Mouse (Mus musculus): ENCODE results near the gene Bcar3. TPM values are rescaled to one million over a fixed set of nuclear protein-coding genes. Genes with fewer than 3 reads are reported as not detected.

Gene Bcar3
- total and polyA plus RNA-seq, 2 experiments from 2014 or later: 6.3 to 23.8 TPM

DNA sequence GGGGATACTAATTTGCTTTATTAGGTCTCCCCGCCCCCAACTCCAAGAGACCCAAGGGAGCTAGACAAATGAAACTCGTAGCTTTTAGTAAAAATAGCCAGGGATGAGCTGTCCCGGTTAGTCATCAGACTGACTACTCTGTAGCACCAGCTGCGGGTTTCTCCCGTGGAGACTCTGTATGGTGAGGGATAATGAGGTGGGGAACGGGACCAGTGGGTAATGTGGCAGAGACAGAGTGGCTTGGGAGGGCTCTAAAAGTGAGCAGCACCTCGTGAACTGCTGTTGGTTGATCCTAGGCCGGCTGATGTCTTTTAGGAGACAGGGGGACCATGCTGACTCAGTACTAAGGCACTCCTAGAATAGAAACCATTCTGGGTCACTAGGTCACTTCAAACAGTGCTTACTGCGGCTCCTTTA is 49.5 kb downstream of the Bcar3 start:
- 0 out of 2 replicates have a peak, but pooled peaks have one; percentile 40 for ATAC-seq

GRCm38 (mm10) chr3:122344350-122344749 is 50.4 kb downstream of the Bcar3 start:
- no peaks in the 10 kb centered on the region for H3K36me3 ChIP-seq (ENCODE audit: insufficient read depth, low read length)
- H3K9me3 ChIP-seq (ENCODE audit: low read length): no peaks in the 10 kb centered on the region
- ATAC-seq (no peak), DNase-seq (ENCODE audit: low spot score) (no peak)
- TF ChIP-seq CTCF (IDR thresholded peaks at IDR 0.05; ENCODE audit: low read depth): no peak
- H3K9ac ChIP-seq (replicated peaks; ENCODE audit: low read length): no peak overlapping the region
- no peaks in the 10 kb centered on the region for H3K4me1 ChIP-seq (ENCODE audit: insufficient read depth, low read length)
- no peak overlapping the region for H3K27ac ChIP-seq
- no peaks in the 10 kb centered on the region for H3K27me3 ChIP-seq (ENCODE audit: insufficient read depth, low read length)
- no peak overlapping the region for H3K4me3 ChIP-seq (ENCODE audit: low read length)
- 84% methylated on average over 5 of the region's 5 CpGs for WGBS
- no peak overlapping the region for H3K4me2 ChIP-seq (ENCODE audit: low read depth, low read length)

More for the DNA sequence above, 49.5 kb downstream of the Bcar3 start:
- H3K27ac ChIP-seq: no peak overlapping the region
- H3K36me3 ChIP-seq (ENCODE audit: insufficient read depth, low read length): no peaks in the 10 kb centered on the region
- no peak overlapping the region for H3K4me3 ChIP-seq (ENCODE audit: low read length)
- no peak overlapping the region for H3K4me2 ChIP-seq (ENCODE audit: low read depth, low read length)
- 62% methylated on average over 9 of the region's 9 CpGs for WGBS
- no peaks in the 10 kb centered on the region for H3K27me3 ChIP-seq (ENCODE audit: insufficient read depth, low read length)
- no peaks in the 10 kb centered on the region for H3K4me1 ChIP-seq (ENCODE audit: insufficient read depth, low read length)
- no peaks in the 10 kb centered on the region for H3K9me3 ChIP-seq (ENCODE audit: low read length)
- DNase-seq (ENCODE audit: low spot score): peak; percentile 25
- no peak overlapping the region for H3K9ac ChIP-seq (replicated peaks; ENCODE audit: low read length)
- no peak for TF ChIP-seq CTCF (IDR thresholded peaks at IDR 0.05; ENCODE audit: low read depth)

DNA sequence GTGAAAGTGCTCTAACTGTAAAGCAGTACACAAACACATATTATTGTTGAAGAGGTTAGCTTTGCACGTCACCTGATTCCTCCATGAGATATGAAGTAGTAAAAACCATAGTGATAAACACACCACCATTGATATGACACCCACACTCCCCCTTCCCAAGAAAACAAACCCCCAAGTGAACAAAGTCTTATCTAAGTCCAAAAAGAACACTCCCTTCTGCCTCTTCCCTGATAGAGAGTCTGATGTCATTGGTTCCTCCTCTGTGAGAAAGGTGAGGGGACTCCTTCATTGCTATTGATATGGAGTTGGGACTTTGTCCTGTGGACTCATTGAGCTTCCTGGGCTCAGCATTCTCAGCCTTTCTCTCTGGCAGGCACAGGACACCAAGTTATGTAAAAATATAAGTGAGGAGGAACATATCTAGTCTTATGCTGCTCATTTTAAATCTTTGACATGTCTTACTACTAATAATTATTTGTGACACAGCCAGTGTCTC is 52.1 kb downstream of the Bcar3 start:
- H3K4me2 ChIP-seq (ENCODE audit: low read depth, low read length): no peak overlapping the region
- no peak overlapping the region for H3K27ac ChIP-seq
- no peak overlapping the region for H3K9ac ChIP-seq (replicated peaks; ENCODE audit: low read length)
- H3K4me3 ChIP-seq (ENCODE audit: low read length): no peak overlapping the region
- DNase-seq (ENCODE audit: low spot score): no peak
- H3K9me3 ChIP-seq (ENCODE audit: low read length): no peaks in the 10 kb centered on the region
- no peak for TF ChIP-seq CTCF (IDR thresholded peaks at IDR 0.05; ENCODE audit: low read depth)
- H3K36me3 ChIP-seq (ENCODE audit: insufficient read depth, low read length): no peaks in the 10 kb centered on the region
- no peak for ATAC-seq
- WGBS: 85% methylated on average over 1 of the region's 1 CpGs
- H3K27me3 ChIP-seq (ENCODE audit: insufficient read depth, low read length): no peaks in the 10 kb centered on the region
- no peaks in the 10 kb centered on the region for H3K4me1 ChIP-seq (ENCODE audit: insufficient read depth, low read length)

GRCm38 (mm10) chr3:122346600-122346999 is 52.7 kb downstream of the Bcar3 start:
- TF ChIP-seq CTCF (IDR thresholded peaks at IDR 0.05; ENCODE audit: low read depth): no peak
- DNase-seq (ENCODE audit: low spot score): no peak
- 92% methylated on average over 2 of the region's 2 CpGs for WGBS

DNA sequence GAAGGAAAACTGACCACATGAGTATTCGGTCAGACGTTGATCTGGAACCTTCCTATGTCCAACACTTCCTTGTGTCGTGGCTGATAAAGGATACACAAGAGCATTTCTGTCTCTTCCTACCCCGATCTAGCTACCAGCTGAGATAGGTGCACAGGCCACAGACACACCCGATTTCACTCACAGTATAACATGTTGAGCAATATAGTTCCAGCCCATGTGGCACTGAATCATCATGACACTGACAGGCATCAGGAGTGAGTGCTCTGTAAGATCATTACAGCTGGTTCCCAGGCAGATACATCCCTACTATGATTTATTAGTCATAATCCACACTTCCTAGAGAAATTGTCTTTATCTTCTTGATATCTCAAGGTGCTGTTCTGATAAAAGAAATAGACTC is 54.7 kb downstream of the Bcar3 start:
- H3K4me1 ChIP-seq (ENCODE audit: insufficient read depth, low read length): no peaks in the 10 kb centered on the region
- no peaks in the 10 kb centered on the region for H3K27me3 ChIP-seq (ENCODE audit: insufficient read depth, low read length)
- no peaks in the 10 kb centered on the region for H3K36me3 ChIP-seq (ENCODE audit: insufficient read depth, low read length)
- no peak overlapping the region for H3K4me3 ChIP-seq (ENCODE audit: low read length)
- no peak overlapping the region for H3K27ac ChIP-seq
- no peak for TF ChIP-seq CTCF (IDR thresholded peaks at IDR 0.05; ENCODE audit: low read depth)
- no peaks in the 10 kb centered on the region for H3K9me3 ChIP-seq (ENCODE audit: low read length)
- ATAC-seq (no peak), DNase-seq (ENCODE audit: low spot score) (no peak)
- H3K9ac ChIP-seq (replicated peaks; ENCODE audit: low read length): no peak overlapping the region
- no peak overlapping the region for H3K4me2 ChIP-seq (ENCODE audit: low read depth, low read length)
- 82% methylated on average over 5 of the region's 5 CpGs for WGBS

More at GRCm38 (mm10) chr3:122346600-122346999, 52.7 kb downstream of the Bcar3 start:
- H3K9me3 ChIP-seq (ENCODE audit: low read length): no peaks in the 10 kb centered on the region
- ATAC-seq: no peak
- no peak overlapping the region for H3K4me3 ChIP-seq (ENCODE audit: low read length)
- no peaks in the 10 kb centered on the region for H3K4me1 ChIP-seq (ENCODE audit: insufficient read depth, low read length)
- no peak overlapping the region for H3K27ac ChIP-seq
- H3K4me2 ChIP-seq (ENCODE audit: low read depth, low read length): no peak overlapping the region
- no peaks in the 10 kb centered on the region for H3K36me3 ChIP-seq (ENCODE audit: insufficient read depth, low read length)
- no peaks in the 10 kb centered on the region for H3K27me3 ChIP-seq (ENCODE audit: insufficient read depth, low read length)
- no peak overlapping the region for H3K9ac ChIP-seq (replicated peaks; ENCODE audit: low read length)

GRCm38 (mm10) chr3:122352801-122353200 is 58.9 kb downstream of the Bcar3 start:
- H3K4me3 ChIP-seq (ENCODE audit: low read length): no peak overlapping the region
- ATAC-seq (no peak), DNase-seq (ENCODE audit: low spot score) (no peak)
- no peak for TF ChIP-seq CTCF (IDR thresholded peaks at IDR 0.05; ENCODE audit: low read depth)
- H3K27ac ChIP-seq: no peak overlapping the region
- no peaks in the 10 kb centered on the region for H3K27me3 ChIP-seq (ENCODE audit: insufficient read depth, low read length)
- no peak overlapping the region for H3K9ac ChIP-seq (replicated peaks; ENCODE audit: low read length)
- 88% methylated on average over 3 of the region's 3 CpGs for WGBS
- no peaks in the 10 kb centered on the region for H3K36me3 ChIP-seq (ENCODE audit: insufficient read depth, low read length)
- H3K4me2 ChIP-seq (ENCODE audit: low read depth, low read length): no peak overlapping the region
- no peaks in the 10 kb centered on the region for H3K4me1 ChIP-seq (ENCODE audit: insufficient read depth, low read length)
- no peaks in the 10 kb centered on the region for H3K9me3 ChIP-seq (ENCODE audit: low read length)

- H3K9ac ChIP-seq (replicated peaks; ENCODE audit: low read length): no peak overlapping the region
- no peak overlapping the region for H3K4me3 ChIP-seq (ENCODE audit: low read length)
- H3K27me3 ChIP-seq (ENCODE audit: insufficient read depth, low read length): no peaks in the 10 kb centered on the region
- no peak for DNase-seq (ENCODE audit: low spot score)
- ATAC-seq: no peak
- no peaks in the 10 kb centered on the region for H3K36me3 ChIP-seq (ENCODE audit: insufficient read depth, low read length)
- no peak overlapping the region for H3K4me2 ChIP-seq (ENCODE audit: low read depth, low read length)
- no peak overlapping the region for H3K27ac ChIP-seq
- no peaks in the 10 kb centered on the region for H3K4me1 ChIP-seq (ENCODE audit: insufficient read depth, low read length)
- 64% methylated on average over 7 of the region's 7 CpGs for WGBS
- no peaks in the 10 kb centered on the region for H3K9me3 ChIP-seq (ENCODE audit: low read length)
- no peak for TF ChIP-seq CTCF (IDR thresholded peaks at IDR 0.05; ENCODE audit: low read depth)
Observed at GRCm38 (mm10) chr3:122359426-122359825, 65.5 kb downstream of the Bcar3 start.

All from hindbrain, postnatal 0 days (tissue).